In the genomic region with DNA sequence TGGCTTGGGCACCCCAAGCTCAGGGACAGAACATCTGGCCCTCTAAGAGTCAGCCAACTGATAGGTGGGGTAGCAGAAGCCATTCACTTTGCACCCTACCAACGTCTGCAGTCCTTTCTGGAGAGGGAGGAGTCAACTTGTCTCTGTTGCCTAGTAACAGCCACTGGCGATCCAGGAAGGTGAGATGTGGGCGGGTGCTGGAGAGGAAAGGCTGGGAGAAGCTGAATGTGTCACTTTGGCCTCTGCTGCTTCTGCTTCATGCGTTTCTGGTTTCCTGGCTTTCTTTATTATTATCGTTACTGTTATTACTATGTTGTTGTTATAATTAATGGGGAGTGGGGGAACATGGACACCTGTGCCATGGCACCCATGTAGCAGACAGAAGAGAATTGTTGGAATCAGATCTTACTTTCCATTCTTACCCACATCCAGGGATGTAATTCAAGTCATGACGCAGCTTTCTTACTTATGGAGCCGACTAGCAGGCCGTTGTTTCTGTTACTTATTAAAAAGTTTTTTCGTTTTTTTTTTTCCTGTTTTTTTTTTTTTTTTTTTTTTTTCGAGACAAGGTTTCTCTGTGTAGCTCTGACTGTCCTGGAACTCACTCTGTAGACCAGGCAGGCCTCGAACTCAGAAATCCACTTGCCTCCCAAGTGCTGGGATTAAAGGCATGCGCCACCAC, we compare ENCODE assay signal across 8 mouse cellular contexts. TPM values are rescaled to one million over a fixed set of nuclear protein-coding genes. Genes with fewer than 3 reads are reported as not detected.
DNase-seq lines count a peak whose midpoint lies in the region; ATAC-seq and TF ChIP-seq lines count a peak whose summit lies in the region.

A gene (plus strand): TSS at position 156 of the 682 bp plus-strand sequence.

- no peak within 1 kb of the TSS for H3K4me2 ChIP-seq in lung, embryonic 16.5 days (ENCODE audit: low read depth, low read length)
- no peak within 1 kb of the TSS for H3K4me2 ChIP-seq in forebrain, postnatal 0 days (ENCODE audit: low read depth)
- no peak within 1 kb of the TSS for H3K4me2 ChIP-seq in hindbrain, embryonic 15.5 days
- H3K4me2 ChIP-seq in liver, embryonic 14.5 days (ENCODE audit: low read depth): no peak within 1 kb of the TSS
- H3K4me2 ChIP-seq in stomach, embryonic 14.5 days (replicated peaks; ENCODE audit: low read depth, low read length): no peak within 1 kb of the TSS

- no peak for DNase-seq in lung, postnatal 14 days
- DNase-seq in adrenal gland, postnatal 10 days: peak; percentile 67
- DNase-seq in forebrain, postnatal 0 days: no peak
- DNase-seq in liver, embryonic 14.5 days (ENCODE audit: low read depth in 3 of 3, low spot score in 3 of 3): no peak
- no peak for DNase-seq in B cell, adult 2 months

- no peak within 1 kb of the TSS for H3K27ac ChIP-seq in lung, embryonic 16.5 days (ENCODE audit: low read length)
- H3K27ac ChIP-seq in forebrain, postnatal 0 days (ENCODE audit: low read depth, low read length): no peak within 1 kb of the TSS
- no peak within 1 kb of the TSS for H3K27ac ChIP-seq in hindbrain, embryonic 15.5 days (replicated peaks)
- H3K27ac ChIP-seq in liver, embryonic 14.5 days: no peak within 1 kb of the TSS
- no peak within 1 kb of the TSS for H3K27ac ChIP-seq in stomach, embryonic 14.5 days (ENCODE audit: low read length)

- no peaks in the 10 kb centered on the region for H3K36me3 ChIP-seq in lung, embryonic 16.5 days (ENCODE audit: control insufficient read depth, insufficient read depth, low read length)
- H3K36me3 ChIP-seq in forebrain, postnatal 0 days (ENCODE audit: insufficient read depth): no peaks in the 10 kb centered on the region
- H3K36me3 ChIP-seq in hindbrain, embryonic 15.5 days: no peaks in the 10 kb centered on the region
- H3K36me3 ChIP-seq in liver, embryonic 14.5 days (replicated peaks; ENCODE audit: control insufficient read depth, insufficient read depth, low read depth): no peaks in the 10 kb centered on the region
- no peaks in the 10 kb centered on the region for H3K36me3 ChIP-seq in stomach, embryonic 14.5 days (ENCODE audit: control insufficient read depth, insufficient read depth, low read length)

- peaks cover 4% of the 10 kb centered on the region; the same call in 1 of the 2 replicates for H3K4me1 ChIP-seq in lung, embryonic 16.5 days (replicated peaks; ENCODE audit: control insufficient read depth, insufficient read depth, low read length)
- H3K4me1 ChIP-seq in forebrain, postnatal 0 days (ENCODE audit: insufficient read depth): 0 out of 2 replicates have a peak, but pooled peaks cover 4% of the 10 kb centered on the region
- H3K4me1 ChIP-seq in hindbrain, embryonic 15.5 days (replicated peaks): peaks cover 13% of the 10 kb centered on the region
- peaks cover 0 to 10% of the 10 kb centered on the region in 2 experiments; a peak in 3 of 4 replicates for H3K4me1 ChIP-seq in liver, embryonic 14.5 days (replicated peaks; ENCODE audit: control insufficient read depth in 2 of 2, insufficient read depth in 2 of 2, low read length in 1 of 2)
- H3K4me1 ChIP-seq in stomach, embryonic 14.5 days (ENCODE audit: control insufficient read depth, insufficient read depth, low read length): peaks cover 7% of the 10 kb centered on the region; the same call in 1 of the 2 replicates

- H3K9ac ChIP-seq in lung, embryonic 16.5 days (ENCODE audit: low read length): no peak within 1 kb of the TSS
- no peak within 1 kb of the TSS for H3K9ac ChIP-seq in forebrain, postnatal 0 days
- no peak within 1 kb of the TSS for H3K9ac ChIP-seq in hindbrain, embryonic 15.5 days
- H3K9ac ChIP-seq in liver, embryonic 14.5 days (replicated peaks): no peak within 1 kb of the TSS
- H3K9ac ChIP-seq in stomach, embryonic 14.5 days (replicated peaks; ENCODE audit: low read depth, low read length): no peak within 1 kb of the TSS

- TF ChIP-seq CTCF in forebrain, postnatal 0 days (IDR thresholded peaks at IDR 0.05; ENCODE audit: low read depth): no peak
- no peak for TF ChIP-seq CTCF in liver, embryonic 14.5 days (IDR thresholded peaks at IDR 0.05; ENCODE audit: low read depth)

- no peak for ATAC-seq in lung, embryonic 16.5 days (ENCODE audit: low read depth)
- no peak for ATAC-seq in forebrain, postnatal 0 days
- ATAC-seq in hindbrain, embryonic 15.5 days (ENCODE audit: low FRiP score, low read depth): 0 out of 2 replicates have a peak, but pooled peaks have one; percentile 28
- ATAC-seq in liver, embryonic 14.5 days (ENCODE audit: insufficient read depth): peak; percentile 65; the same call in 1 of the 2 replicates
- ATAC-seq in stomach, embryonic 14.5 days (ENCODE audit: insufficient number of reproducible peaks, insufficient read depth, low FRiP score, low read depth): no peak

- no peak within 1 kb of the TSS for H3K4me3 ChIP-seq in lung, embryonic 16.5 days (ENCODE audit: low read length)
- no peak within 1 kb of the TSS for H3K4me3 ChIP-seq in forebrain, postnatal 0 days (ENCODE audit: low read depth, low read length)
- no peak within 1 kb of the TSS for H3K4me3 ChIP-seq in hindbrain, embryonic 15.5 days
- no peak within 1 kb of the TSS for H3K4me3 ChIP-seq in liver, embryonic 14.5 days (ENCODE audit: insufficient read depth in 1 of 2, low read depth in 2 of 2, low read length in 2 of 2)
- no peak within 1 kb of the TSS for H3K4me3 ChIP-seq in stomach, embryonic 14.5 days (ENCODE audit: low read depth, low read length)

- 33% methylated on average over 12 of the region's 12 CpGs for WGBS in lung, embryonic 16.5 days
- 53% methylated on average over 12 of the region's 12 CpGs for WGBS in forebrain, postnatal 0 days
- 49% methylated on average over 12 of the region's 12 CpGs for WGBS in hindbrain, embryonic 15.5 days
- WGBS in liver, embryonic 14.5 days (ENCODE audit: insufficient replicate concordance): 43% methylated on average over 12 of the region's 12 CpGs
- 47% methylated on average over 12 of the region's 12 CpGs for WGBS in stomach, embryonic 14.5 days

- H3K27me3 ChIP-seq in lung, embryonic 16.5 days (ENCODE audit: control insufficient read depth, insufficient read depth, low read depth, low read length): no peaks in the 10 kb centered on the region; the same call in 1 of the 2 replicates
- H3K27me3 ChIP-seq in forebrain, postnatal 0 days (ENCODE audit: insufficient read depth, low read length): no peaks in the 10 kb centered on the region
- peaks cover 2% of the 10 kb centered on the region; the same call in 1 of the 2 replicates for H3K27me3 ChIP-seq in hindbrain, embryonic 15.5 days
- H3K27me3 ChIP-seq in liver, embryonic 14.5 days (ENCODE audit: control insufficient read depth, insufficient read depth, low read length): no peaks in the 10 kb centered on the region; the same call in 1 of the 2 replicates
- no peaks in the 10 kb centered on the region for H3K27me3 ChIP-seq in stomach, embryonic 14.5 days (ENCODE audit: control insufficient read depth, insufficient read depth, low read length)

- TF ChIP-seq EP300 in liver, embryonic 14.5 days (IDR thresholded peaks at IDR 0.05; ENCODE audit: low read depth): no peak

- H3K9me3 ChIP-seq in lung, embryonic 16.5 days (ENCODE audit: control insufficient read depth, low read length): no peaks in the 10 kb centered on the region
- H3K9me3 ChIP-seq in forebrain, postnatal 0 days (ENCODE audit: low read length): no peaks in the 10 kb centered on the region
- no peaks in the 10 kb centered on the region for H3K9me3 ChIP-seq in hindbrain, embryonic 15.5 days
- no peaks in the 10 kb centered on the region for H3K9me3 ChIP-seq in liver, embryonic 14.5 days (ENCODE audit: control insufficient read depth, low read length)
- no peaks in the 10 kb centered on the region for H3K9me3 ChIP-seq in stomach, embryonic 14.5 days (ENCODE audit: control insufficient read depth, low read depth, low read length)

RNA-seq across cellular contexts. Expression of the gene that starts here (rescaled TPM):
- 350 and 369 TPM in 2 replicates for polyA plus RNA-seq in lung, embryonic 16.5 days (2015; fragmentation: Nextera tagmentation; extraction: Ambion mirVana)
- 100 to 1,000 TPM; 216 to 221 TPM for total RNA-seq in adrenal gland, postnatal 10 days (2021)
- 361 and 392 TPM in 2 replicates for total RNA-seq in forebrain, postnatal 0 days (2014; rRNA removed)
- 349 and 384 TPM in 2 replicates for polyA plus RNA-seq in forebrain, postnatal 0 days (2015; fragmentation: Nextera tagmentation; extraction: Ambion mirVana)
- 315 and 329 TPM in 2 replicates for polyA plus RNA-seq in hindbrain, embryonic 15.5 days (2015; fragmentation: Nextera tagmentation; extraction: Ambion mirVana)
- 56.1 and 159 TPM in 2 replicates for polyA plus RNA-seq in liver, embryonic 14.5 days (2012; rRNA removed)
- 179 and 189 TPM in 2 replicates for polyA plus RNA-seq in liver, embryonic 14.5 days (2014; fragmentation: Nextera tagmentation; extraction: Ambion mirVana)
- 454 and 480 TPM in 2 replicates for polyA plus RNA-seq in stomach, embryonic 14.5 days (2014; fragmentation: Nextera tagmentation; extraction: Ambion mirVana)

Comparison
In these comparisons a context has a peak if more than half of its experiments do, and no peak if none do; other contexts are left out.
1. ATAC-seq: peak in hindbrain, embryonic 15.5 days (single experiment) and liver, embryonic 14.5 days (single experiment); none in lung, embryonic 16.5 days (single experiment), forebrain, postnatal 0 days (single experiment) and stomach, embryonic 14.5 days (single experiment).